Mouse (Mus musculus): ENCODE results near the gene Imp3. TPM values are rescaled to one million over a fixed set of nuclear protein-coding genes. Genes with fewer than 3 reads are reported as not detected.
"Not testable (repeated sequence)": the region's sequence is repeated elsewhere in the genome, so short reads cannot be mapped to it uniquely, and the experiment has no call there.

Gene Imp3
- total RNA-seq, 1 experiment from 2014 or later: 87.2 TPM

DNA sequence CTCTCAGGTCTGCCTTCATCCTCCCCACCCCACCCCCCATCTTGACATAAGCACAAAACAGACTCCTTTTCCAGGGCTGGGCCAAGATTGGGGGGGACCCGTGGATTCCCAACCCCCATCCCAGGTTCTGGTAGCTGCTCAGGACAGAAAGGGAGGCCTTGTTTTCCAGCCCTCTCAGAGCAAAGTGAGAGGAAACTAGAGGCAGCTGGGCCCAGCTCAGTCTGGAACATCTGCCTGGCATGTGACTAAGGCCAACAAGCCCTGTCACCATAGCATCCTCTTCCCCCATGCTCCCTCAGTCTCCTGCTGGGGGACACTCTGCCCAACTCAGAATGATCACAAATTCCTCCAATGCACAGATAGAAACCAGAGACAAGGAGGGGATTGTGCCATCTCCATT, 22.2 kb upstream of the Imp3 start:
- no peak for ATAC-seq (replicated peaks in 1 of 2; ENCODE audit: insufficient read depth in 1 of 2, low FRiP score in 2 of 2, low TSS enrichment in 1 of 2, low read depth in 1 of 2, poor library complexity in 2 of 2, severe bottlenecking in 2 of 2)

DNA sequence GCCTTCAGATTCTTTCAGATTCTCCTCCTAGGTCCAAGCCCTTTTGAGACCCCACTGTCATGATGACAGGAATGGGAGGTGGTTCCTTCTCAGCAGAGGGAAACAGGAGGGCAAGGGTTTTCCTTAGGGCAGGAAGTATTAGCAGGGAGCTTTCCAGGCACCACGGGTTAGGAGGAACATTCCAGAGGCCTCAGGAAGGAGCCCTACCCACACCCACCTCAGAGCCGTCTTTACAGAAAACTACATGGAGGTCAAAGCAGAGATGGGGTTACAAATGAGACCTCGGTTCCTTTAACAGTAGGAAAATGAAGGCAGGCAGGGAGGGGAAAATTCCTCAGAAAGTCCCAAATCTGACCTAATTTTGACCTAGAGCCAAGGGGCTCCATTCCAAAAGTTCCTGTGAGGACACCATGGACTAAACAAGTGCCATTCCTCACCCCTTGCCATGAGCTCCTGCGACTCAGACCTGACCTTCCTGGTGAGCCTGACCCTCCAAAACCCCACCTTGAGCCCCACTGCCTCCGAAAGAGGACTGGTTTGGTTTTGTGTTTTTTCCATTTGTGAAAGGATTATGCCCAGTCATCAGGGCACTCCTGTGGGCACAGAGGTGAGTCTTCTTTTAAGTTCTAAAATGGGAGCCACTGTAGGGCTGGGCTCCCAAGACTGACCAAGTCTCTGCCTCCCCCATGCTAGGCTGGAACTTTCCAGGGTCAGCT, 21.4 kb upstream of the Imp3 start:
- no peak for ATAC-seq (replicated peaks in 1 of 2; ENCODE audit: insufficient read depth in 1 of 2, low FRiP score in 2 of 2, low TSS enrichment in 1 of 2, low read depth in 1 of 2, poor library complexity in 2 of 2, severe bottlenecking in 2 of 2)

- ATAC-seq (replicated peaks in 1 of 2; ENCODE audit: insufficient read depth in 1 of 2, low FRiP score in 2 of 2, low TSS enrichment in 1 of 2, low read depth in 1 of 2, poor library complexity in 2 of 2, severe bottlenecking in 2 of 2): no peak
Measured at GRCm38 (mm10) chr9:56917131-56917530, 20.1 kb upstream of the Imp3 start.

DNA sequence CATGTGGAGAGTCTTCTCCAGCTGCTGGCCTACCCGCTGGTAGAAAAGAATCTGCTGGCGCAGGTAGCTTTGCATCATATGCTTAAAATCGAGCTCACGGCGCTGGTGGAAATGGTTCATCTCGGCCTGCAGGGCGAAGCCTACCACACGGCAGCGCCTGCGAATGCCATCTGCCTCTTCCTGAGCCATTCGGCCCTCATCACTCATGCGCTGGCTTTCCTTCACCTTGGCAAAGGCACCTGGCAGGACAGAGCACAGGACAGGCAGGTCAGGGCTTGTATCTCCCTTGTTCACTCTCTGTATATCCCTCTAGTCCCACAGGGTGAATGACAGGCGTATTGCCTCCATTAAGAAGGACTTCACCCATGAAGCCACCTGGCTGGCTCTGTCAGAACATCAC, 18.8 kb upstream of the Imp3 start:
- ATAC-seq (replicated peaks in 1 of 2; ENCODE audit: insufficient read depth in 1 of 2, low FRiP score in 2 of 2, low TSS enrichment in 1 of 2, low read depth in 1 of 2, poor library complexity in 2 of 2, severe bottlenecking in 2 of 2): no peak

- no peak for ATAC-seq (replicated peaks in 1 of 2; ENCODE audit: insufficient read depth in 1 of 2, low FRiP score in 2 of 2, low TSS enrichment in 1 of 2, low read depth in 1 of 2, poor library complexity in 2 of 2, severe bottlenecking in 2 of 2)
Measured at GRCm38 (mm10) chr9:56922746-56923145, 14.5 kb upstream of the Imp3 start.

DNA sequence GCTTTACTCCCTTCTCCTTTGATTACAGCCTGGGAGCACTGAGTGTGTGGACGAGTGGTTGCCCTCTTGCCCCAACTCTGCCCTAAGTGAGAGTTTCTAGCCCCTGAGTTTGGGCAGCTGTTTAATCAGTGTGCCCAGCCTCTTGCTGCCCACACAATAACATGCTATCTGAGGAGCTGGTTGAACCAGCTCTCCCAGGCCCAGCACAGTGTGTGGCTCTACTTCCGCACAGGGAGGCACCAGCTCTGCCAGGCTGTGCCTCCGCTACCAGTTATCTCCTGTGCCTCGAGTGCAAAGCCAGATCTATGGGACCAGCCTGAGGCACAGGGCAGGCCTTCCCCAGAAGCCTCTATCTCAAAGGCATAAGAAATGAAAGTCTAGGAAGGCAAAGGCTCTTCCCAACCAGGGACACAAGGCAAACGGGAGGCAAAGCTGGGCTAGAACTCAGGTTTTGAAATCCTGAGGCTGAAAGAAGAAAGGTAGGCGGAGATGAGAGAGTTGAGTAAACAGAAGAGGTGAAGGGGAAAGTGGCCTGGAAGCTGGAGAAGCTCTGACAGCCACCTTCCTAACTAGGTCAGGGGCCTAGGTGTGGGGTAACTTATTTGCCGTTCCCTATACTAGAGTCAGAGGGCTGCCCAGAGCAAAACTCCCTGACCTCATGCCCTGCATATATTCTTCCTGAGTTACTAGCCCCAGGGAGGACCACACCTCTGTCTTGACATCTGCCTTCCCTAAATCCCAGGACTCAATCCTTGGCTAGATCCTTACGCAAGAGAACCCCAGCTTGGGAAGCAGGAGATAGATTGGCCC, 13.2 kb upstream of the Imp3 start:
- ATAC-seq (replicated peaks in 1 of 2; ENCODE audit: insufficient read depth in 1 of 2, low FRiP score in 2 of 2, low TSS enrichment in 1 of 2, low read depth in 1 of 2, poor library complexity in 2 of 2, severe bottlenecking in 2 of 2): no peak

DNA sequence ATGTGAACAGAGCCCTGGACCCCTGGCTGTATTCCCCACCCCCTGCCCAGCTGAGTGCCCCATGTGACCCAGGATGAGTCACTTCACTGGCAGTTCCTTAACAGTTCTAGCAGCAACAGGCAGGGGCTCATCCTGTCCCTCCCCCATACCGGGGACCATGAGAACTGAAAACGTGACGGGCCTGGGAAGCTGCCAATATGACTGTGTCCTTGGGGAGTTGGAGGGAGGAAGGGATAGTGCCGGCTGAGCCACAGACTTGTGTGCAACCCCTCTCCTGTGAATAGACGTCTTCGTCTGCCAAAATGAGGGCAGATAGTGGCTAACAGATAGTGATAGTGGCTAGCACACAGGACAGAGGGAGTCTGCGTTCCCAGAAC, 12.6 kb upstream of the Imp3 start:
- no peak for ATAC-seq (replicated peaks in 1 of 2; ENCODE audit: insufficient read depth in 1 of 2, low FRiP score in 2 of 2, low TSS enrichment in 1 of 2, low read depth in 1 of 2, poor library complexity in 2 of 2, severe bottlenecking in 2 of 2)

- ATAC-seq (replicated peaks in 1 of 2; ENCODE audit: insufficient read depth in 1 of 2, low FRiP score in 2 of 2, low TSS enrichment in 1 of 2, low read depth in 1 of 2, poor library complexity in 2 of 2, severe bottlenecking in 2 of 2): no peak
Measured at GRCm38 (mm10) chr9:56925291-56926024, 11.8 kb upstream of the Imp3 start.

GRCm38 (mm10) chr9:56926025-56926360, 11.3 kb upstream of the Imp3 start:
- ATAC-seq (replicated peaks in 1 of 2; ENCODE audit: insufficient read depth in 1 of 2, low FRiP score in 2 of 2, low TSS enrichment in 1 of 2, low read depth in 1 of 2, poor library complexity in 2 of 2, severe bottlenecking in 2 of 2): no peak

DNA sequence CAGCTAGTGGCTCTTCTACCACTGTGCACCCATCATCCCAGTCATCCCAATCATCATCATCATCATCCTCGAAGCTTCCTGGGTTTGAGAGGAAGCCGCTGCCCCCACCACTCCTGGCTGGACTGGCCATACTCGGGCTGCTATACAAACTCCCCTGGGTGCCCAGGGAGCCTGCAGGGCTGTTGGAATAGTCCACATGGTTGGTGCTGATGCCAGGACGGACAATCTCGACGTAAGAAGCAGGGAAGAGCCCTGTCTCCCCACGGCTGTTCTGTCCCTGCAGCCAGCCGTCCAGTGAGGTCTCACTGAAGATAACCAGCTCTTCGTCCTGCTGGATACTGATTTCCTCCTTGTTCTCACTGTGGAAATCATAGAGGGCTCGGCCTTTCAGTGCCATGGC, 10.9 kb upstream of the Imp3 start:
- no peak for ATAC-seq (replicated peaks in 1 of 2; ENCODE audit: insufficient read depth in 1 of 2, low FRiP score in 2 of 2, low TSS enrichment in 1 of 2, low read depth in 1 of 2, poor library complexity in 2 of 2, severe bottlenecking in 2 of 2)

DNA sequence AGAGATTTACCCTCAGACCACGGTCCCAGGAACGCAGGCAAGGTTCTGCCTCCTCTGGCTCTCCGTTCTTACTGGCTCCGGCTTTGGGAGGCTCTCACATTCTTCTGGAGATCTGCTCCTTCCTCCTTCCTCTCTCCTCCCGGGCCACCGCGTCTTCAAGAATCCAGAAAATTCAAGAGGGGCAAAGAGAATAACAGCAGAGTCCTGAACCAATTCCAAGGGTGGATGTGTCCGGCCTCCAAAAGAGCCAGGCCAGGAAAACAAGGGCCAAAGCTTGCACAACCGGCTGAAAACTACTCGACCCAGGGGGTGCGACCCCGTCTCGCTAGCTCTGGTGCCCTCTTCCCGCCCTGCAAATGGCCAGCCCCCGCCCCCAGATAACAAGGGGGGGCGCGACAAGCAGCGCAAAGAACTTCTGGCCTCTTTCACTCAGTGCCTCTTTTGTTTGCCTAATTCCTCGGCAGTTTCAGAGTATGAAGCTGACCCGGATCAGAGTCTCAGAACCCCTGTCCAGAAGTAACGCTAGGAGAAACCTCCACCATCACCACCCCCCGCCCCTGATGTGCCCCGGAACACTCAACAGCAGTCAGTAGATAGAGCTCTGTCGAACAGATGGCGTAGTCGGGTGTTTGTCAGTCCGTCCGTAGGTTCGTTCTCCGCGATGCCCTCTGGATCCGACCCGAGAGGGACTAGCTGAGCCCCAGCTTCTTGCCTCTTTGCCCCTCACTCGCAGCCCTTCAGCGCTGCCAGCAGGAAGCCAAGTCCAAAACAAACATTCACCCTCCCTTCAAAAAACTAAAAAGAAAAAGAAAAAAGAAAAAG, 9.9 kb upstream of the Imp3 start:
- peak in 1 of 2 experiments; percentile 27; a peak in 1 of 4 replicates for ATAC-seq (replicated peaks in 1 of 2; ENCODE audit: insufficient read depth in 1 of 2, low FRiP score in 2 of 2, low TSS enrichment in 1 of 2, low read depth in 1 of 2, poor library complexity in 2 of 2, severe bottlenecking in 2 of 2)

- peak; percentile 73 to 75 for ATAC-seq (replicated peaks in 1 of 2; ENCODE audit: insufficient read depth in 1 of 2, low FRiP score in 2 of 2, low TSS enrichment in 1 of 2, low read depth in 1 of 2, poor library complexity in 2 of 2, severe bottlenecking in 2 of 2)
Measured at GRCm38 (mm10) chr9:56928041-56928811, 9.0 kb upstream of the Imp3 start, which contains the start of gene Snx33. Snx33 (minus strand) TSS chr9:56928371.

DNA sequence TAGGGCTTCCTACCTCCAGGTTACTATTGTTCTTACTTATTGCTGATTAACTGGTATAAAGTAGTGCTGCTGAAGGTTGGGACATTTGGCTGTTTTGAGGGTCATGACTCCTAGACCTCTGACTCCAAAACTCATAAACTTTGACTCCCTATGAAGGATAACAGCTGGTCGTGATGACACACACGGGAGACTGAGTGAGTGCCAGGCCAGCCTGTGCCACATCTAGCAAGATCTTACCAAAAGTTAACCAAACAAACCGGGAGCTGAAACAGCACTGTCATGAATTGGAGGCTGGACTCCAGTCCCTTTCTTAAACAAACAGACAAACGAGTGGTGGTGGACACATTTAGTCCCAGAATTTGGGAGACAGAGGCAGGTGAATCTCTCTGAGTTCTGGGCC, 7.8 kb upstream of the Imp3 start:
- no peak for ATAC-seq (replicated peaks in 1 of 2; ENCODE audit: insufficient read depth in 1 of 2, low FRiP score in 2 of 2, low TSS enrichment in 1 of 2, low read depth in 1 of 2, poor library complexity in 2 of 2, severe bottlenecking in 2 of 2)

GRCm38 (mm10) chr9:56930556-56930955, 6.7 kb upstream of the Imp3 start:
- ATAC-seq (replicated peaks in 1 of 2; ENCODE audit: insufficient read depth in 1 of 2, low FRiP score in 2 of 2, low TSS enrichment in 1 of 2, low read depth in 1 of 2, poor library complexity in 2 of 2, severe bottlenecking in 2 of 2): no peak

DNA sequence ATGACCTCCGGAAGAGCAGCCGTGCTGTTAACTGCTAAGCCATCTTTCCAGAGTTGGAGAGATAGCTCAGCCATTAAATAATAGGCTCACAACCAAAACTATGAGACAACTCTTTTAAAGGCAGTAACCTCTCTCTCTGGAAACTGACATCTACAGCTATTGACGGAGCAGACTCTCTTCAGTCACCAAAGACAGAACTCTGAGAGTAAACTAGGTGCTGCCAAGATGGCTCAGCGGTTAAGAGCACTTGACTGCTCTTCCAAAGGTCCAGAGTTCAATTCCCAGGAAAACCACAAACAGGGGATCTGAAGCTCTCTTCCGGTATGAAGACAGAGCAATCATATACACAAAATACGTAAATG, 433 bp upstream of the Imp3 start:
- no peak for ATAC-seq (replicated peaks in 1 of 2; ENCODE audit: insufficient read depth in 1 of 2, low FRiP score in 2 of 2, low TSS enrichment in 1 of 2, low read depth in 1 of 2, poor library complexity in 2 of 2, severe bottlenecking in 2 of 2)

- ATAC-seq (replicated peaks in 1 of 2; ENCODE audit: insufficient read depth in 1 of 2, low FRiP score in 2 of 2, low TSS enrichment in 1 of 2, low read depth in 1 of 2, poor library complexity in 2 of 2, severe bottlenecking in 2 of 2): no peak
Measured at GRCm38 (mm10) chr9:56938374-56938773, 1.1 kb downstream of the Imp3 start.

GRCm38 (mm10) chr9:56947481-56947880, 10.2 kb downstream of the Imp3 start:
- not testable (repeated sequence) for ATAC-seq (replicated peaks in 1 of 2; ENCODE audit: insufficient read depth in 1 of 2, low FRiP score in 2 of 2, low TSS enrichment in 1 of 2, low read depth in 1 of 2, poor library complexity in 2 of 2, severe bottlenecking in 2 of 2)

All from hematopoietic stem cell, adult 5-6 weeks (primary cell).